Mouse (Mus musculus) liver, adult 2 months (tissue): ENCODE measurements around the gene Optc.
A peak's percentile ranks its signal among the peaks of the same experiment; 100 is the strongest.

Experiments used
- CTCF ChIP-seq: fragments of 200-500 bp; IDR thresholded peaks from 2 replicates; pipeline ENCODE4 v1.5.1; 2011; ENCODE audit warnings: low read depth, low read length, control low read depth
- POLR2A ChIP-seq: fragments of 200-500 bp; IDR thresholded peaks from 2 replicates; pipeline ENCODE4 v1.6.1; 2011; ENCODE audit warnings: low read length, control low read depth; ENCODE audit not compliant: insufficient read depth; ENCODE audit errors: extremely low read depth

- TF ChIP-seq POLR2A (0 out of 2 replicates have a peak, but pooled peaks have one; percentile 2), CTCF (no peak)
Observed at GRCm38 (mm10) chr1:133933301-133934195, 25.7 kb upstream of the Optc start.
